Mouse (Mus musculus) embryo, embryonic 10 days (tissue): ENCODE measurements at regions not wholly inside any gene's neighbourhood (a gene's known extent, or its start where the extent isn't known, plus 50 kb on each side); places are given as distances from the start of the nearest gene placed in this dataset.
A peak's percentile ranks its signal among the peaks of the same experiment; 100 is the strongest.

Experiments
- DNase-seq: peaks from one replicate; pipeline ENCODE4 v3.0.0-alpha.2; 2015; ENCODE audit warnings: low spot score

- no peak for DNase-seq
These were observed 155.0 kb downstream of the Sp3 start for GRCm38 (mm10) chr2:72825251-72825650.

GRCm38 (mm10) chr2:72829139-72829538 lies 151.1 kb downstream of the Sp3 start:
- no peak for DNase-seq

GRCm38 (mm10) chr2:72832770-72833169 lies 147.5 kb downstream of the Sp3 start:
- DNase-seq: no peak

- peak; percentile 68 for DNase-seq
These were observed 142.0 kb downstream of the Sp3 start for GRCm38 (mm10) chr2:72838085-72838727.

GRCm38 (mm10) chr2:72839673-72840072 lies 140.6 kb downstream of the Sp3 start:
- DNase-seq: peak; percentile 22

GRCm38 (mm10) chr2:72841367-72841766 lies 138.9 kb downstream of the Sp3 start:
- no peak for DNase-seq

- no peak for DNase-seq
These were observed 136.6 kb downstream of the Sp3 start for GRCm38 (mm10) chr2:72843610-72844009.

GRCm38 (mm10) chr2:72849441-72850192 lies 130.6 kb downstream of the Sp3 start:
- DNase-seq: no peak

GRCm38 (mm10) chr2:72852509-72852908 lies 127.7 kb downstream of the Sp3 start:
- no peak for DNase-seq

- no peak for DNase-seq
These were observed 124.8 kb downstream of the Sp3 start for GRCm38 (mm10) chr2:72855276-72855970.

GRCm38 (mm10) chr2:72855971-72856755 lies 124.1 kb downstream of the Sp3 start:
- DNase-seq: no peak

GRCm38 (mm10) chr2:72857377-72857776 lies 122.9 kb downstream of the Sp3 start:
- no peak for DNase-seq

GRCm38 (mm10) chr2:72865462-72866365 lies 114.5 kb downstream of the Sp3 start:
- DNase-seq: no peak

- no peak for DNase-seq
These were observed 113.9 kb downstream of the Sp3 start for GRCm38 (mm10) chr2:72866366-72866688.

- no peak for DNase-seq
These were observed 112.1 kb downstream of the Sp3 start for GRCm38 (mm10) chr2:72868173-72868572.

- DNase-seq: no peak
These were observed 108.4 kb downstream of the Sp3 start for GRCm38 (mm10) chr2:72871836-72872235.

GRCm38 (mm10) chr2:72873948-72874347 lies 106.3 kb downstream of the Sp3 start:
- no peak for DNase-seq

- DNase-seq: no peak
These were observed 105.7 kb downstream of the Sp3 start for GRCm38 (mm10) chr2:72874533-72874932.

GRCm38 (mm10) chr2:72875677-72876076 lies 104.6 kb downstream of the Sp3 start:
- no peak for DNase-seq

- no peak for DNase-seq
These were observed 100.2 kb downstream of the Sp3 start for GRCm38 (mm10) chr2:72880016-72880415.

- DNase-seq: no peak
These were observed 98.7 kb downstream of the Sp3 start for GRCm38 (mm10) chr2:72881554-72881953.
